Mouse (Mus musculus) hindlimb bud, embryonic 11.5 days (tissue): ENCODE results near the gene Rsph1.

Experiments used
- DNase-seq: peaks from one replicate; pipeline ENCODE4 v3.0.0-alpha.2; 2012; ENCODE audit warnings: low read depth, low spot score; ENCODE audit errors: extremely low spot score

The Rsph1 gene

DNA sequence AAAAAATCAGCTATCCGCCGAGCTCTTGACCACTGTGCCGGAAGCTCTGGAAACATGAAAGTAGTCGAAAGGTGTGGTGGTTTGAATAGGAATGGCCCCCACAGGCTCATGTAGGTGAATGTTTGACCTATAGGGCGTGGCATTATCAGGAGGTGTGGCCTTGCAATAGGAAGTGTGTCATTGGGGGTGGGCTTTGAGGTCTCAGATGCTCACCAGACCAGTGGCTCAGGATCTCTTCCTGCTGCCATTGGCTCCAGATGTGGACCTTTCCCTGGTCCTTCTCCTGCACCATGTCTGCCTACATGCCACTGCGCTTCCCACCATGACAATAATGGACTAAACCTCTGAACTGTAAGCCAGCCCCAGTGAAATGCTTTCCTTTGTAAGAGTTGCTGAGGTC, 65.3 kb downstream of the Rsph1 start:
- DNase-seq: no peak

DNA sequence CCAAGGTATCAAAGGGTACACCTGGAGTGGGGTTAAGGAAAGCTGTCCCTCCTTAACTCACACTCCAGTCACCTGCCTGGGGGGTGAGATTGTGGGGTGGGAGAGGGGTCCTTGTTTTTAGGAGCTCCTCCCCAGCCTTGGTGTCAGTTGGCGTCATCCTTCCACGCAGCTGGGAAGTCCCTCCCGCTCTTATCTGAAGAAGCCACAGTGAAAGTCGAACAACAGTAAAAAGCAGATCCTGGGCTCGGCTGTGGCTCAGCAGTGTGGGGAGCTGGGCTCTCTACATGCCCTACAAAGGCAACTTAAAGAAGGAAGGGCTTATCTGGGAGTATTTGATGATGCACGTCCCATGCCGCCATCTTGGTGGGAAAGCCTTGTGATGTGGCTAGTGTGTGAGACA, 66.9 kb downstream of the Rsph1 start:
- DNase-seq: no peak

DNA sequence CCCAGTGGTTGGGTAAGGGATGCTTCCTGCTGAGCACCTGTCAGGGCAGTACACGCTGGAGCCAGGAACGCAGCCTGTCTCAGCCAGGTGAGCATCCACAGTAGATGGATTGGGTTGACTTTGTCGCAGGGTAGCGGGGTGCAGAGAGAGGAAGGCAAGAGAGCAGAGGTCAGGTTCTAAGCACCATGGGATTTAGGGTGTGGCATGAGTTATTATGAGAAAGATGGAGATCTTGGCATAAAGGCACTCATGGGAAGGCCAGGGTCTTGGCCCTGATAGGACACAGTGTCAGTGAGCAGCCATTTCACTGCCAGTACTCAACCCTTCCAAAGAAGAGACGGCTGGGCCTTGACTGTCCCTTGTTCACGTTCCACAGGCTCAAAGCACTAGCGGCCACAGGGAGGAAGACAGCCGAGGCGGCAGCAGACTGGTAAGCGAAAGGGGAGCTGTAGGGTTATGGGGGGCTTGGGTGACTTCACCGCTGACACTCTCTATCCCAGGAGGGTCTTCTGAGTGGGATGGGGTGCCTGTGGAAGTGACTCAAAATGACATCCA, 67.7 kb downstream of the Rsph1 start:
- DNase-seq: no peak

DNA sequence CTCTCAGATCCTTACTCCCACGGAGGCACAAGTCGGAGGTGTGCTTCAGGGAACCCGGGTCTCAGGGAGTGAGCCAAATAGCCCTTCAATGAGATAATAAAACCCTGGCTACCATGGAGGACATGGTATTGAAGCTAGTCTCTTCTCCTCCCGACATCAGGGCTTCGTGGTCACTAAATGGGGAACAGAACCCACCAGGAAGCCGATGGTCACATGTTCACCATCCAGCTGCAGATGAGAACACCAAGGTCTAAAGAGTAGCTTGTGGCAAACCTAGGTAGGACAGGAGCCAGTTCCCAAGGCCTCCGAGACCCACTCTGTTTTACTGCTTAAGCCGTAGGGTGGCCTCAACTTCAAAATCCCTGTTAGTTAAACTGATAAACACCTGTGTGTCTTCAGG, 68.5 kb downstream of the Rsph1 start:
- no peak for DNase-seq

DNA sequence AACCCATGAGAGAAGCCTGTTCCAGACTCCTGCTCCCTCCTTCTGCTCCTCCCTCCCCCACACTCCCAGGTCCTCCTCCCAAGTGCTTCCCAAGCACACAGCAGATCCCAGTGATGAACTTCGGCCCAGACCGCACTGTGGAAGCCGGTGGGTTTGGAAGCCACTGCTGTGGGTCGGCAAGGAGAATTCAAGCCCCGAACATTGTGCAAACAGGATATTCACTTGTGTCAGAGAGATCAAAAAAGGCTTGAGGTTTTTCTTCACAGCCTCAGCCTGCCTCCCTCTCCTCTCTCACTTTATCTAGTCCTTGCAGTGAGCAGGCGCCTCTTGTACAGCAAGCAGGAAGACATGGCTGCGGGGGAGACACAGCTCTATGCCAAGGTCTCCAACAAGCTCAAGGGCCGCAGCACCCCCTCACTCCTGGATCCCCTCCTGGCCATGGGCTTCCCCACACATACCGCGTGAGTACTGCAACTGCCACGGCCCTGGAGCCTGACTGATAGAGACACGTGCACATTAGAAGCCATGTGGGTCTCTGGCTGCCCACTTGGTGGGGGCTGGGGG, 69.3 kb downstream of the Rsph1 start, which contains the start of gene Ubash3a:
Ubash3a (plus strand) TSS at position 103 of the 564 bp plus-strand sequence.
- no peak for DNase-seq
